Mouse (Mus musculus) small intestine, adult 2 months (tissue): ENCODE results near the gene Ceacam10.

Source experiments
- CTCF ChIP-seq: fragments of 200-500 bp; IDR thresholded peaks from 2 replicates; pipeline ENCODE4 v1.5.1; 2012; ENCODE audit warnings: low read depth, mild to moderate bottlenecking, control low read depth, inconsistent platforms, low read length, moderate library complexity, mixed read lengths; ENCODE audit not compliant: insufficient replicate concordance, insufficient read length; ENCODE audit errors: extremely low read depth
- POLR2A ChIP-seq: fragments of 200-500 bp; IDR thresholded peaks from 2 replicates; pipeline ENCODE4 v1.6.1; 2012; ENCODE audit warnings: low read depth, mild to moderate bottlenecking, control low read depth, inconsistent platforms, low read length, moderate library complexity

GRCm38 (mm10) chr7:24758520-24758919 lies 18.5 kb upstream of the Ceacam10 start:
- no peak for TF ChIP-seq POLR2A
- no peak for TF ChIP-seq CTCF
